Comparison of ENCODE assay signal across 10 mouse cellular contexts in genomic region chr13:74903213-74904055, GRCm38 (mm10).
A peak's percentile ranks its signal among the peaks of the same experiment; 100 is the strongest.
DNase-seq lines count a peak whose midpoint lies in the region; ATAC-seq lines count a peak whose summit lies in the region.
"Had no signal": no experiment of that assay in that cellular context is flagged by ENCODE, and none has a peak within 500 bp of the region (broad histone marks: within the 10 kb centered on the region; RNA-seq: fewer than 3 reads in every experiment).

No protein-coding gene starts in this region.

- no peaks in the 10 kb centered on the region for H3K36me3 ChIP-seq in neural tube, embryonic 12.5 days
- H3K36me3 ChIP-seq in hindbrain, embryonic 16.5 days (ENCODE audit: control insufficient read depth, insufficient read depth, low read length) = no peaks in the 10 kb centered on the region

- no peaks in the 10 kb centered on the region for H3K9me3 ChIP-seq in neural tube, embryonic 12.5 days
- H3K9me3 ChIP-seq in hindbrain, embryonic 16.5 days (ENCODE audit: control insufficient read depth, low read length) = no peaks in the 10 kb centered on the region

- H3K4me2 ChIP-seq in neural tube, embryonic 12.5 days (replicated peaks) = no peak overlapping the region
- H3K4me2 ChIP-seq in hindbrain, embryonic 16.5 days (ENCODE audit: low read length) = no peak overlapping the region

- DNase-seq in embryo, embryonic 10.5 days (ENCODE audit: low spot score) = peak; percentile 16
- DNase-seq in embryo, embryonic 9.5 days (ENCODE audit: extremely low spot score) = no peak
- no peak for DNase-seq in neural tube, embryonic 10.5 days (ENCODE audit: extremely low spot score, low spot score)
- DNase-seq in retina, embryonic 14.5 days (ENCODE audit: low spot score) = peak; percentile 59
- DNase-seq in spleen, postnatal 14 days (ENCODE audit: low spot score in 2 of 2) = no peak
- DNase-seq in B cell, adult 2 months = no peak
- DNase-seq: heart, postnatal 14 days; kidney, postnatal 25 days had no signal

- H3K27ac ChIP-seq in neural tube, embryonic 12.5 days = no peak overlapping the region
- no peak overlapping the region for H3K27ac ChIP-seq in hindbrain, embryonic 16.5 days (ENCODE audit: low read depth, low read length)

- no peak overlapping the region for H3K4me3 ChIP-seq in neural tube, embryonic 12.5 days
- no peak overlapping the region for H3K4me3 ChIP-seq in hindbrain, embryonic 16.5 days (ENCODE audit: low read length)

- 85% methylated on average over 1 of the region's 1 CpGs for WGBS in neural tube, embryonic 12.5 days
- 68% methylated on average over 1 of the region's 1 CpGs for WGBS in hindbrain, embryonic 16.5 days

- no peak overlapping the region for H3K9ac ChIP-seq in neural tube, embryonic 12.5 days
- H3K9ac ChIP-seq in hindbrain, embryonic 16.5 days (ENCODE audit: low read depth, low read length) = no peak overlapping the region

- peak; percentile 68; the same call in 1 of the 2 replicates for ATAC-seq in neural tube, embryonic 12.5 days (ENCODE audit: low FRiP score, low read depth)
- ATAC-seq in hindbrain, embryonic 16.5 days = peak; percentile 93

- H3K27me3 ChIP-seq in neural tube, embryonic 12.5 days (replicated peaks) = no peaks in the 10 kb centered on the region
- H3K27me3 ChIP-seq in hindbrain, embryonic 16.5 days (replicated peaks; ENCODE audit: control insufficient read depth, insufficient read depth, low read length) = no peaks in the 10 kb centered on the region

- H3K4me1 ChIP-seq in neural tube, embryonic 12.5 days = no peaks in the 10 kb centered on the region
- H3K4me1 ChIP-seq in hindbrain, embryonic 16.5 days (ENCODE audit: control insufficient read depth, insufficient read depth, low read depth, low read length) = no peaks in the 10 kb centered on the region

Comparison
In these comparisons a context has a peak if more than half of its experiments do, and no peak if none do; other contexts are left out.
1. DNase-seq: peak in embryo, embryonic 10.5 days (single experiment) and retina, embryonic 14.5 days (single experiment); none in embryo, embryonic 9.5 days (single experiment), neural tube, embryonic 10.5 days (single experiment), spleen, postnatal 14 days (0 of 2) and B cell, adult 2 months (0 of 2).